Mouse (Mus musculus): ENCODE results near the gene Gal3st4. TPM values are rescaled to one million over a fixed set of nuclear protein-coding genes. Genes with fewer than 3 reads are reported as not detected.
"Not testable (repeated sequence)": the region's sequence is repeated elsewhere in the genome, so short reads cannot be mapped to it uniquely, and the experiment has no call there.

The Gal3st4 gene
- polyA plus RNA-seq, 1 experiment, result 0.06 TPM

GRCm38 (mm10) chr5:138226491-138226890 is 46.1 kb downstream of the Gal3st4 start:
- DNase-seq (ENCODE audit: low read depth in 1 of 2, low spot score in 2 of 2), result no peak
- WGBS, result 17% methylated on average over 4 of the region's 4 CpGs
- no peak overlapping the region for H3K4me3 ChIP-seq (ENCODE audit: extremely low read depth, insufficient read depth, insufficient read length)
- no peak for TF ChIP-seq CTCF (IDR thresholded peaks at IDR 0.05; ENCODE audit: extremely low read depth, insufficient read depth, insufficient read length, insufficient replicate concordance)
- no peak for TF ChIP-seq POLR2A (IDR thresholded peaks at IDR 0.05; ENCODE audit: low read depth, low read length)
- no peak overlapping the region for H3K27ac ChIP-seq (ENCODE audit: insufficient read depth, low read length)
- H3K36me3 ChIP-seq (ENCODE audit: control insufficient read depth, insufficient read depth, low read length), result no peaks in the 10 kb centered on the region
- H3K27me3 ChIP-seq (ENCODE audit: control insufficient read depth, insufficient read depth, low read length), result no peaks in the 10 kb centered on the region
- peaks cover 4% of the 10 kb centered on the region; the same call in 1 of the 2 replicates for H3K4me1 ChIP-seq (ENCODE audit: control insufficient read depth, insufficient read depth, insufficient read length)

GRCm38 (mm10) chr5:138225700-138226099 is 46.9 kb downstream of the Gal3st4 start, which contains the start of gene Nxpe5:
Gene Nxpe5 (plus strand): TSS chr5:138225898.
- peaks cover 4% of the 10 kb centered on the region; the same call in 1 of the 2 replicates for H3K4me1 ChIP-seq (ENCODE audit: control insufficient read depth, insufficient read depth, insufficient read length)
- H3K4me3 ChIP-seq (ENCODE audit: extremely low read depth, insufficient read depth, insufficient read length), result no peak within 1 kb of the TSS; the same call in 1 of the 2 replicates
- DNase-seq (ENCODE audit: low read depth in 1 of 2, low spot score in 2 of 2), result no peak
- WGBS, result 29% methylated on average over 2 of the region's 2 CpGs
- H3K27me3 ChIP-seq (ENCODE audit: control insufficient read depth, insufficient read depth, low read length), result no peaks in the 10 kb centered on the region
- no peak within 1 kb of the TSS for H3K27ac ChIP-seq (ENCODE audit: insufficient read depth, low read length)
- TF ChIP-seq CTCF (IDR thresholded peaks at IDR 0.05; ENCODE audit: extremely low read depth, insufficient read depth, insufficient read length, insufficient replicate concordance) (no peak), POLR2A (IDR thresholded peaks at IDR 0.05; ENCODE audit: low read depth, low read length) (no peak)
- no peaks in the 10 kb centered on the region for H3K36me3 ChIP-seq (ENCODE audit: control insufficient read depth, insufficient read depth, low read length)

DNA sequence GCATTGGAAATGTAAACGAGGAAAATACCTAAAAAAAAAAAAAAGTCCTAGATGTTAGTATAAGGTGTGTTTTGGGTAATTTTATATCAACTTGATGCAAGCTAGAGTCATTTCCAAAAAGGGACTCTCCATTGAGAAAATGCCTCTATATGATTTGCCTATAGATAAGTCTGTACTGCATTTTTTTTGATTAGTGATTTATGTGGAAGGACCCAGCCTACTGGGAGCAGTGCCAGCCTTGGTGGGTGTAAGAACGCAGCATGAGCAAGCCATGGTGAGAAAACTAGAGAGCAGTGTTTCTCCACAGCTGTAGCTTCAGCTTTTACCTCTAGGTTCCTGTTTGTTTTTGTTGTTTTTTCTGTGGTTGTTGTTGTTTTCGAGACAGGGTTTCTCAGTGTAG is 49.4 kb downstream of the Gal3st4 start:
- TF ChIP-seq POLR2A (IDR thresholded peaks at IDR 0.05; ENCODE audit: low read depth, low read length) (no peak), CTCF (IDR thresholded peaks at IDR 0.05; ENCODE audit: extremely low read depth, insufficient read depth, insufficient read length, insufficient replicate concordance) (no peak)
- 51% methylated on average over 3 of the region's 3 CpGs for WGBS
- H3K4me1 ChIP-seq (ENCODE audit: control insufficient read depth, insufficient read depth, insufficient read length), result peaks cover 1% of the 10 kb centered on the region; the same call in 1 of the 2 replicates
- H3K36me3 ChIP-seq (ENCODE audit: control insufficient read depth, insufficient read depth, low read length), result no peaks in the 10 kb centered on the region
- H3K27me3 ChIP-seq (ENCODE audit: control insufficient read depth, insufficient read depth, low read length), result no peaks in the 10 kb centered on the region
- DNase-seq (ENCODE audit: low read depth in 1 of 2, low spot score in 2 of 2), result no peak
- no peak overlapping the region for H3K4me3 ChIP-seq (ENCODE audit: extremely low read depth, insufficient read depth, insufficient read length)
- no peak overlapping the region for H3K27ac ChIP-seq (ENCODE audit: insufficient read depth, low read length)

- TF ChIP-seq POLR2A (IDR thresholded peaks at IDR 0.05; ENCODE audit: low read depth, low read length) (no peak), CTCF (IDR thresholded peaks at IDR 0.05; ENCODE audit: extremely low read depth, insufficient read depth, insufficient read length, insufficient replicate concordance) (peak; percentile 80; the same call in 1 of the 2 replicates)
- Histone ChIP-seq H3K4me1 (ENCODE audit: control insufficient read depth, insufficient read depth, insufficient read length) (no peaks in the 10 kb centered on the region; the same call in 1 of the 2 replicates), H3K27ac (ENCODE audit: insufficient read depth, low read length) (no peak overlapping the region), H3K27me3 (ENCODE audit: control insufficient read depth, insufficient read depth, low read length) (no peaks in the 10 kb centered on the region), H3K36me3 (ENCODE audit: control insufficient read depth, insufficient read depth, low read length) (no peaks in the 10 kb centered on the region), H3K4me3 (ENCODE audit: extremely low read depth, insufficient read depth, insufficient read length) (no peak overlapping the region)
- peak; percentile 29 to 86 for DNase-seq (ENCODE audit: low read depth in 1 of 2, low spot score in 2 of 2)
- WGBS, result 18% methylated on average over 4 of the region's 4 CpGs
These were observed 50.5 kb downstream of the Gal3st4 start for GRCm38 (mm10) chr5:138222111-138222510.

DNA sequence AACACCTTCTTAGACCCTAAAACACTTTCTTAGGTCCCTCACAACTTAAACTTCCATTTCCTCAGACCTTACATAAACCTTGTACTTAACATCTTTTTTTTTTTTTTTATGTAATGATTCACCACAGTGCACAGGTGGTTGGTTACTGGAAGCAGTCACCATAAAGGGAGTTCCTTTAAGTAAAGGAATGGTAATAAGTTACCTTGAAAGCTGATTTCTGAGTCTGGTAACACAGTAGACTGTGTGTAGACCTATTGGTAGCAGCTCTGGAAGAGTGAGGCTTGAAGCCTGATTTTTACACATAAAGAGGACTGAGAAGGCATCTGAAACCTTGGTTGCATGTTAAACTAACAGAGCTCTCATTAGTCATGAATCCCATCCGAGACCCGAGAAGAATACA is 52.8 kb downstream of the Gal3st4 start:
- no peak for TF ChIP-seq CTCF (IDR thresholded peaks at IDR 0.05; ENCODE audit: extremely low read depth, insufficient read depth, insufficient read length, insufficient replicate concordance)
- TF ChIP-seq POLR2A (IDR thresholded peaks at IDR 0.05; ENCODE audit: low read depth, low read length), result no peak
- Histone ChIP-seq H3K4me3 (ENCODE audit: extremely low read depth, insufficient read depth, insufficient read length) (no peak overlapping the region), H3K4me1 (ENCODE audit: control insufficient read depth, insufficient read depth, insufficient read length) (no peaks in the 10 kb centered on the region), H3K36me3 (ENCODE audit: control insufficient read depth, insufficient read depth, low read length) (no peaks in the 10 kb centered on the region), H3K27ac (ENCODE audit: insufficient read depth, low read length) (no peak overlapping the region), H3K27me3 (ENCODE audit: control insufficient read depth, insufficient read depth, low read length) (no peaks in the 10 kb centered on the region)
- 71% methylated on average over 2 of the region's 2 CpGs for WGBS
- no peak for DNase-seq (ENCODE audit: low read depth in 1 of 2, low spot score in 2 of 2)

DNA sequence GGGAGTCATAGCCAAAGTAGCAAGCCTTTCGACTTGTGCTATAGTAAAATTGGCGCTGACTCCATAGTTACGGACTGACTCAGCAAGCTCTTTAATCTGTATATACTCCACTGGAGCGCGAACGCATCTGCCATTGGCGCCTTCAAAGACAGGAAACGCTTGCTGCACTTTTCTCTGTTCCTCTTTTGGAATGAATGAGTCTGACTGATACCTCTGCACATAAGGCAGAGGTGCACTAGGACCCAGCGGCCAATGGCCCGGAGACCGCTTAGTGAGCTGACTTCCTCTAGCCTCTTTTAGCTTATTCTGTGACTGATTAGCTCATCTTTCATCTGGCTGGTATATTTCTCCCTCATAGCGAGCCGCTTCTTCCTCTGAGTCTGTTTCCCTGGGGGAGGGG is 56.0 kb downstream of the Gal3st4 start:
- H3K27ac ChIP-seq (ENCODE audit: insufficient read depth, low read length); H3K4me1 ChIP-seq (ENCODE audit: control insufficient read depth, insufficient read depth, insufficient read length); H3K36me3 ChIP-seq (ENCODE audit: control insufficient read depth, insufficient read depth, low read length); H3K27me3 ChIP-seq (ENCODE audit: control insufficient read depth, insufficient read depth, low read length); DNase-seq (ENCODE audit: low read depth in 1 of 2, low spot score in 2 of 2); H3K4me3 ChIP-seq (ENCODE audit: extremely low read depth, insufficient read depth, insufficient read length): not testable (repeated sequence)
- WGBS, result 86% methylated on average over 13 of the region's 13 CpGs

Other genes with a start within 250 kb of the Gal3st4 start
- not detected in 2 replicates for gene Smok3c, start 219.6 kb downstream of the Gal3st4 start, polyA plus RNA-seq (2012; rRNA removed)
- 1.6 and 1.8 TPM in 2 replicates for gene Zkscan1, start 187.8 kb downstream of the Gal3st4 start, polyA plus RNA-seq (2012; rRNA removed)
- 3.3 and 3.7 TPM in 2 replicates for gene Zscan21, start 155.9 kb downstream of the Gal3st4 start, polyA plus RNA-seq (2012; rRNA removed)
- 1.1 and 3.5 TPM in 2 replicates for gene Zfp113, start 117.1 kb downstream of the Gal3st4 start, polyA plus RNA-seq (2012; rRNA removed)
- gene Cops6, start 111.8 kb downstream of the Gal3st4 start, polyA plus RNA-seq (2012; rRNA removed), result 34.3 and 38.1 TPM in 2 replicates
- 20.2 and 22.6 TPM in 2 replicates for gene Ap4m1, start 100.8 kb downstream of the Gal3st4 start, polyA plus RNA-seq (2012; rRNA removed)
- gene Mcm7, start 100.4 kb downstream of the Gal3st4 start, polyA plus RNA-seq (2012; rRNA removed), result 35.7 and 51.0 TPM in 2 replicates
- gene Taf6, start 85.4 kb downstream of the Gal3st4 start, polyA plus RNA-seq (2012; rRNA removed), result 38.6 and 50.6 TPM in 2 replicates
- 2.9 and 4.3 TPM in 2 replicates for gene Cnpy4, start 85.4 kb downstream of the Gal3st4 start, polyA plus RNA-seq (2012; rRNA removed)
- 2.6 and 4.0 TPM in 2 replicates for gene Mblac1, start 78.5 kb downstream of the Gal3st4 start, polyA plus RNA-seq (2012; rRNA removed)
- gene Nxpe5, start 46.9 kb downstream of the Gal3st4 start, polyA plus RNA-seq (2012; rRNA removed), result 1.2 and 1.6 TPM in 2 replicates
- 108 and 135 TPM in 2 replicates for gene Lamtor4, start 17.4 kb downstream of the Gal3st4 start, polyA plus RNA-seq (2012; rRNA removed)
- gene BC037034, start 8.8 kb downstream of the Gal3st4 start, polyA plus RNA-seq (2012; rRNA removed), result 114 and 128 TPM in 2 replicates
- not detected in 2 replicates for gene Gm43720, start 7.1 kb upstream of the Gal3st4 start, polyA plus RNA-seq (2012; rRNA removed)
- gene Gpc2, start 7.2 kb upstream of the Gal3st4 start, polyA plus RNA-seq (2012; rRNA removed), result 4.4 and 4.8 TPM in 2 replicates
- gene Stag3, start 7.4 kb upstream of the Gal3st4 start, polyA plus RNA-seq (2012; rRNA removed), result 2.3 and 2.5 TPM in 2 replicates
- 3.5 and 5.2 TPM in 2 replicates for gene Pvrig, start 69.1 kb upstream of the Gal3st4 start, polyA plus RNA-seq (2012; rRNA removed)
- gene Zfp157, start 168.6 kb upstream of the Gal3st4 start, polyA plus RNA-seq (2012; rRNA removed), result 2.6 and 3.9 TPM in 2 replicates